Mouse (Mus musculus): Measurements from ENCODE around the gene Cyp4a30b. TPM values are rescaled to one million over a fixed set of nuclear protein-coding genes. Genes with fewer than 3 reads are reported as not detected.
"Not testable (repeated sequence)": the region's sequence is repeated elsewhere in the genome, so short reads cannot be mapped to it uniquely, and the experiment has no call there.

Gene Cyp4a30b
- not detected in 2 replicates for polyA plus RNA-seq (2014; fragmentation: Nextera tagmentation; extraction: Ambion mirVana)

GRCm38 (mm10) chr4:115452304-115452703 lies at the start of gene Cyp4a30b:
TSS of gene Cyp4a30b (plus strand) at chr4:115452604.
- Histone ChIP-seq H3K9ac (no peak within 1 kb of the TSS), H3K27ac (no peak within 1 kb of the TSS), H3K4me3 (replicated peaks; ENCODE audit: low read length) (no peak within 1 kb of the TSS), H3K36me3 (replicated peaks; ENCODE audit: control insufficient read depth, insufficient read depth) (no peaks in the 10 kb centered on the region), H3K9me3 (ENCODE audit: control insufficient read depth, low read length) (no peaks in the 10 kb centered on the region), H3K4me1 (replicated peaks; ENCODE audit: control insufficient read depth, insufficient read depth, low read length) (no peaks in the 10 kb centered on the region), H3K27me3 (ENCODE audit: control insufficient read depth, insufficient read depth, low read length) (no peaks in the 10 kb centered on the region), H3K4me2 (replicated peaks) (no peak within 1 kb of the TSS)
- no peak for ATAC-seq (ENCODE audit: low FRiP score)
- DNase-seq (ENCODE audit: low spot score) = no peak
- WGBS = 80% methylated on average over 3 of the region's 3 CpGs

DNA sequence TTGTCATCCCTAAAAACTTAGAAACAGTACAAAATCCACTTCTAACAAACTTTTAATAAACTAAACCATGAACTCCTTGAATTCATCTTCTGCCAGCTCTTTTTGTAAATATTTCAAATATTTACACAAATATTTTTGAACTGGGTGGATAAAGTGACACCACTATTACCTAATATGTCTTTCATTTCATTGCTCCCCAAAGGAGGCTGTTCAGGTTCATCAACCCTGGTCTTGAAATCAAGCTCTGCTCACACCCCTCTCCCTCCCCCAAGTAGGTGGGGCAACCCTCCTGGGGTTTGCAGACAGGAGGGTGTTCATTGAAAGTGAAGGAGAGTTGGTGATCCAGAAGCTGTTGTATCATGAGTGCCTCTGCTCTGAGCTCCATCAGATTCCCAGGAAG lies 41.1 kb upstream of the Cyp4a30b start, which contains the start of gene Cyp4a12b:
Gene Cyp4a12b, plus strand, starts transcription at position 301 of the 400 bp plus-strand sequence.
- H3K9me3 ChIP-seq (ENCODE audit: control insufficient read depth, low read length); H3K4me1 ChIP-seq (replicated peaks; ENCODE audit: control insufficient read depth, insufficient read depth, low read length); H3K4me3 ChIP-seq (replicated peaks; ENCODE audit: low read length); DNase-seq (ENCODE audit: low spot score); H3K9ac ChIP-seq; H3K27me3 ChIP-seq (ENCODE audit: control insufficient read depth, insufficient read depth, low read length); H3K4me2 ChIP-seq (replicated peaks); ATAC-seq (ENCODE audit: low FRiP score); H3K36me3 ChIP-seq (replicated peaks; ENCODE audit: control insufficient read depth, insufficient read depth); H3K27ac ChIP-seq: not testable (repeated sequence)

GRCm38 (mm10) chr4:115450577-115451137 lies 1.7 kb upstream of the Cyp4a30b start:
- no peaks in the 10 kb centered on the region for H3K9me3 ChIP-seq (ENCODE audit: control insufficient read depth, low read length)
- no peak overlapping the region for H3K27ac ChIP-seq
- no peak overlapping the region for H3K9ac ChIP-seq
- H3K4me3 ChIP-seq (replicated peaks; ENCODE audit: low read length) = no peak overlapping the region
- no peak for ATAC-seq (ENCODE audit: low FRiP score)
- no peaks in the 10 kb centered on the region for H3K4me1 ChIP-seq (replicated peaks; ENCODE audit: control insufficient read depth, insufficient read depth, low read length)
- H3K36me3 ChIP-seq (replicated peaks; ENCODE audit: control insufficient read depth, insufficient read depth) = no peaks in the 10 kb centered on the region
- 76% methylated on average over 3 of the region's 3 CpGs for WGBS
- no peaks in the 10 kb centered on the region for H3K27me3 ChIP-seq (ENCODE audit: control insufficient read depth, insufficient read depth, low read length)
- no peak for DNase-seq (ENCODE audit: low spot score)
- H3K4me2 ChIP-seq (replicated peaks) = no peak overlapping the region

DNA sequence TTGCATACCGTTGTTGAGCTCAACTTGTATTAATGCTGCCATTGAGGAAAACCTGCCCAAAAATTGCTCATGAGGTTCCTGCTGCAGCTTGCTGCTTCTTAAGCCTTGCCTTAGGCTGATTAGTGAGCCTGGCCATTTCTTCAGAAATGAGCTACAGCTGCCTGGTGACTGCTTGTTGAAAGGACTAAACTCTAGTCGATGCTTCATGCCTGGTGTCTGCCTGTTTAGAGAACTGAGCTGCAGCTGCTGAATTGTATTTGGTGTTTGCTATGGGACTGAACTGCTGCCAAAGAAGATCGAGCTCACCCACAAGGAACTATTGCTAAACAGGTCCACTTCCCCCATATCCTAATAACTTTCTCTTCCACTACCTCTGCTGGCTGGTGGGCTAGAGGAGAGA lies 21.2 kb downstream of the Cyp4a30b start:
- WGBS = 87% methylated on average over 3 of the region's 3 CpGs
- not testable (repeated sequence) for H3K36me3 ChIP-seq (replicated peaks; ENCODE audit: control insufficient read depth, insufficient read depth); H3K4me2 ChIP-seq (replicated peaks); DNase-seq (ENCODE audit: low spot score); H3K27ac ChIP-seq; H3K9ac ChIP-seq; H3K27me3 ChIP-seq (ENCODE audit: control insufficient read depth, insufficient read depth, low read length); ATAC-seq (ENCODE audit: low FRiP score); H3K4me3 ChIP-seq (replicated peaks; ENCODE audit: low read length); H3K9me3 ChIP-seq (ENCODE audit: control insufficient read depth, low read length); H3K4me1 ChIP-seq (replicated peaks; ENCODE audit: control insufficient read depth, insufficient read depth, low read length)

- H3K9ac ChIP-seq; H3K27me3 ChIP-seq (ENCODE audit: control insufficient read depth, insufficient read depth, low read length); H3K9me3 ChIP-seq (ENCODE audit: control insufficient read depth, low read length); H3K27ac ChIP-seq; H3K36me3 ChIP-seq (replicated peaks; ENCODE audit: control insufficient read depth, insufficient read depth); DNase-seq (ENCODE audit: low spot score); ATAC-seq (ENCODE audit: low FRiP score); H3K4me2 ChIP-seq (replicated peaks); H3K4me1 ChIP-seq (replicated peaks; ENCODE audit: control insufficient read depth, insufficient read depth, low read length); H3K4me3 ChIP-seq (replicated peaks; ENCODE audit: low read length): not testable (repeated sequence)
Observed at GRCm38 (mm10) chr4:115476051-115476450, 23.6 kb downstream of the Cyp4a30b start.

GRCm38 (mm10) chr4:115481006-115481652 lies 28.7 kb downstream of the Cyp4a30b start:
- 83% methylated on average over 6 of the region's 6 CpGs for WGBS
- no peaks in the 10 kb centered on the region for H3K4me1 ChIP-seq (replicated peaks; ENCODE audit: control insufficient read depth, insufficient read depth, low read length)
- ATAC-seq (ENCODE audit: low FRiP score) (no peak), DNase-seq (ENCODE audit: low spot score) (no peak)
- H3K4me2 ChIP-seq (replicated peaks) = no peak overlapping the region
- H3K4me3 ChIP-seq (replicated peaks; ENCODE audit: low read length) = no peak overlapping the region
- no peaks in the 10 kb centered on the region for H3K27me3 ChIP-seq (ENCODE audit: control insufficient read depth, insufficient read depth, low read length)
- H3K9me3 ChIP-seq (ENCODE audit: control insufficient read depth, low read length) = no peaks in the 10 kb centered on the region
- no peak overlapping the region for H3K27ac ChIP-seq
- H3K36me3 ChIP-seq (replicated peaks; ENCODE audit: control insufficient read depth, insufficient read depth) = no peaks in the 10 kb centered on the region
- no peak overlapping the region for H3K9ac ChIP-seq

GRCm38 (mm10) chr4:115496001-115496400 lies 43.6 kb downstream of the Cyp4a30b start, which contains the start of gene Cyp4a14:
TSS of gene Cyp4a14 (minus strand) at chr4:115496142.
- no peaks in the 10 kb centered on the region for H3K36me3 ChIP-seq (replicated peaks; ENCODE audit: control insufficient read depth, insufficient read depth)
- ATAC-seq (ENCODE audit: low FRiP score) (no peak), DNase-seq (ENCODE audit: low spot score) (no peak)
- WGBS = 79% methylated on average over 1 of the region's 1 CpGs
- H3K27me3 ChIP-seq (ENCODE audit: control insufficient read depth, insufficient read depth, low read length) = no peaks in the 10 kb centered on the region
- no peak within 1 kb of the TSS for H3K4me2 ChIP-seq (replicated peaks)
- H3K27ac ChIP-seq = no peak within 1 kb of the TSS
- no peak within 1 kb of the TSS for H3K9ac ChIP-seq
- H3K4me1 ChIP-seq (replicated peaks; ENCODE audit: control insufficient read depth, insufficient read depth, low read length) = no peaks in the 10 kb centered on the region
- no peak within 1 kb of the TSS for H3K4me3 ChIP-seq (replicated peaks; ENCODE audit: low read length)
- no peaks in the 10 kb centered on the region for H3K9me3 ChIP-seq (ENCODE audit: control insufficient read depth, low read length)

GRCm38 (mm10) chr4:115497466-115497865 lies 45.1 kb downstream of the Cyp4a30b start:
- 94% methylated on average over 3 of the region's 3 CpGs for WGBS

DNA sequence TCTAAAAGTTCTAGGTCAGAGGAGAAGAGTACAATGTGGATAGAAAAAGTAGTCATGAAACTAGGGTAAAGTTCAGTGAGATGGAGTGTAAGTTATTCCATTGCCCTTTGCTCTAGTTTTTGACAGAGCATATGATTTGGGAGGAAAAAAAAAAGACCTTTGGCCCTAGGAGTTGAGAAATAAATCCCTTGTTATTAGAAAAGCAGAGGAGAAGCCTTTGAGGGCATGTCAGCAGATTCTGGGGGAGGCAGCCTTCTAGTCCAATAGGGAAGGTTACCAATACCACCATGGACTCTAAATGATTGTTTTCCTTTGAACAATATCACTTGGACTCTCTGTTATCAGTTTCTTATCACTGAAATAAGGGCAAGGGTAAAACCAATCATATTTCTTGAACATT lies 61.6 kb downstream of the Cyp4a30b start:
- H3K36me3 ChIP-seq (replicated peaks; ENCODE audit: control insufficient read depth, insufficient read depth); H3K4me2 ChIP-seq (replicated peaks); DNase-seq (ENCODE audit: low spot score); ATAC-seq (ENCODE audit: low FRiP score); H3K9ac ChIP-seq; H3K27ac ChIP-seq; H3K9me3 ChIP-seq (ENCODE audit: control insufficient read depth, low read length); H3K4me1 ChIP-seq (replicated peaks; ENCODE audit: control insufficient read depth, insufficient read depth, low read length); H3K27me3 ChIP-seq (ENCODE audit: control insufficient read depth, insufficient read depth, low read length); H3K4me3 ChIP-seq (replicated peaks; ENCODE audit: low read length): not testable (repeated sequence)

More at GRCm38 (mm10) chr4:115497466-115497865, 45.1 kb downstream of the Cyp4a30b start:
- ATAC-seq (ENCODE audit: low FRiP score) (no peak), DNase-seq (ENCODE audit: low spot score) (no peak)
- no peaks in the 10 kb centered on the region for H3K27me3 ChIP-seq (ENCODE audit: control insufficient read depth, insufficient read depth, low read length)
- no peak overlapping the region for H3K9ac ChIP-seq
- H3K4me1 ChIP-seq (replicated peaks; ENCODE audit: control insufficient read depth, insufficient read depth, low read length) = no peaks in the 10 kb centered on the region
- no peak overlapping the region for H3K4me3 ChIP-seq (replicated peaks; ENCODE audit: low read length)
- no peak overlapping the region for H3K4me2 ChIP-seq (replicated peaks)
- H3K27ac ChIP-seq = no peak overlapping the region
- H3K9me3 ChIP-seq (ENCODE audit: control insufficient read depth, low read length) = no peaks in the 10 kb centered on the region
- H3K36me3 ChIP-seq (replicated peaks; ENCODE audit: control insufficient read depth, insufficient read depth) = no peaks in the 10 kb centered on the region

Data from hindbrain, embryonic 14.5 days (tissue).